Mouse (Mus musculus) heart, embryonic 10.5 days (tissue): ENCODE data around the gene Ifna11. TPM values are rescaled to one million over a fixed set of nuclear protein-coding genes. Genes with fewer than 3 reads are reported as not detected.
"Not testable (repeated sequence)": the region's sequence is repeated elsewhere in the genome, so short reads cannot be mapped to it uniquely, and the experiment has no call there.

Experiments used
- DNase-seq: peaks from one replicate; pipeline ENCODE4 v3.0.0-alpha.2; 2017; ENCODE audit warnings: low spot score
- H3K27ac ChIP-seq: fragments of 300-500 bp; sonication (generic); 2 replicates; pipeline ENCODE4 v1.5.1; 2016; ENCODE audit warnings: mild to moderate bottlenecking
- H3K27me3 ChIP-seq: fragments of 300-500 bp; sonication (generic); 2 replicates; pipeline ENCODE4 v1.6.1; 2016; ENCODE audit warnings: mild to moderate bottlenecking; ENCODE audit not compliant: poor library complexity, insufficient read depth, severe bottlenecking
- H3K36me3 ChIP-seq: fragments of 300-500 bp; sonication (generic); 2 replicates; pipeline ENCODE4 v1.6.1; 2016; ENCODE audit warnings: mild to moderate bottlenecking, moderate library complexity
- H3K4me1 ChIP-seq: fragments of 300-500 bp; sonication (generic); 2 replicates; pipeline ENCODE4 v1.6.1; 2016; ENCODE audit warnings: mild to moderate bottlenecking
- H3K4me3 ChIP-seq: fragments of 300-500 bp; sonication (generic); 2 replicates; pipeline ENCODE4 v1.5.1; 2016; ENCODE audit warnings: mild to moderate bottlenecking, moderate library complexity
- H3K9me3 ChIP-seq: fragments of 300-500 bp; sonication (generic); 2 replicates; pipeline ENCODE4 v1.6.1; 2016; ENCODE audit warnings: mild to moderate bottlenecking, moderate library complexity
- WGBS: fragments of 180-500 bp; shearing (Covaris S2); methylation state at CpG from one replicate; pipeline ENCODE4 v1.1.7; 2016; 5-methylcytosine and 5-hydroxymethylcytosine counted together
- polyA plus RNA-seq: library from polyadenylated mRNA; unstranded; fragments of >200 nt; fragmentation: Nextera tagmentation; extraction: Ambion mirVana; gene quantifications from 2 replicates; pipeline ENCODE4 v1.2.1, GENCODE M21; 2016

Ifna11 gene
- not detected in 2 replicates for polyA plus RNA-seq

DNA sequence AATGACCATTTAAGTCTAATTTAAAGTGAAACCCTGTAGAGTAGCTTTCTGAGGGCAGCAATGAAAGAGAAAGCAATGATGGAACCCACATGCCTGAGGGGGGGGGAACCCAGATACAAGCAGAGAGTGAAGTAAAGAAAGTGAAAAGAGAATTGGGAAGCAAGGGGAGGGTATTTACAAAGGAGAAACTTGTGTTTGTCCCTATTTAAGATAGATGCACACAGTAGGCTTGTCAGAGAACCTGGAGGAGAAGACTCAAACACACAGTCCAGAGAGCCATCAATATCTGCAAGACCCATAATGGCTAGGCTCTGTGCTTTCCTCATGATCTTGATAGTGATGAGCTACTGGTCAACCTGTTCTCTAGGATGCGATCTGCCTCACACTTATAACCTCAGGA is at the start of gene Ifna11:
Gene Ifna11 (plus strand): TSS at position 301 of the 400 bp plus-strand sequence.
- H3K36me3 ChIP-seq: no peaks in the 10 kb centered on the region
- no peaks in the 10 kb centered on the region for H3K4me1 ChIP-seq
- H3K27ac ChIP-seq: no peak within 1 kb of the TSS
- no peak for DNase-seq
- no peaks in the 10 kb centered on the region for H3K27me3 ChIP-seq
- H3K9me3 ChIP-seq: no peaks in the 10 kb centered on the region
- no peak within 1 kb of the TSS for H3K4me3 ChIP-seq
- WGBS: 64% methylated on average over 1 of the region's 1 CpGs

DNA sequence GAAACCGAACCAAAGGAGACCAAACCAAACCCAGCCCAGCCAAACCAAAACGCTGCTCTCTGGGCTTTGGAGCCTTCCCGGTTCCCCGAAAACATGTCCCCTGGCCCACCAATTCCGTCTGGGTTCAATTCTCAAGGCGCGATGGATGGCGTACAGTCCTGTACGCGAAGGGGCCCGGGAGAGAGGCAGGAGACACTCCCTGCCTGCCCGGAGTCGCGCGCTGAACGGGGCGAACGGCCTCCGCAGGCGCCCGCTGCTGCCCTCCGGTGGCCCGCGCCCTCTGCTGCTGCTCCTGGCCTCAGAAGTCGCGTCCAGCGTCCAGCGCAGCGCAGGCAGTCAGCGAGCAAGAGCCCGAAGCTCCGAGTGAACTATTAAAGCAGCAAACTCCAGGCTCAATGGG is 46.2 kb upstream of the Ifna11 start, which contains the start of gene Gm13290:
Gene Gm13290 (plus strand): TSS at position 301 of the 400 bp plus-strand sequence.
- WGBS: no CpG with 5 or more reads among the region's 32 CpGs
- H3K4me3 ChIP-seq, H3K4me1 ChIP-seq, H3K36me3 ChIP-seq, DNase-seq, H3K9me3 ChIP-seq, H3K27ac ChIP-seq, H3K27me3 ChIP-seq: not testable (repeated sequence)

DNA sequence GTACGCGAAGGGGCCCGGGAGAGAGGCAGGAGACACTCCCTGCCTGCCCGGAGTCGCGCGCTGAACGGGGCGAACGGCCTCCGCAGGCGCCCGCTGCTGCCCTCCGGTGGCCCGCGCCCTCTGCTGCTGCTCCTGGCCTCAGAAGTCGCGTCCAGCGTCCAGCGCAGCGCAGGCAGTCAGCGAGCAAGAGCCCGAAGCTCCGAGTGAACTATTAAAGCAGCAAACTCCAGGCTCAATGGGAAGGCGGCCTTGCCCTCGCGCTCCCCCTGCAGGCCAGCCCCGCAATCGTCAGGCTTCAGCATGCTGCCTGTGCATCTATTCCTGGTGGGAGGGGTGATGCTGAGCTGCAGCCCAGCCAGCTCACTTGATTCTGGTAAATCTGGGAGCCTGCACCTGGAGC is 43.1 kb upstream of the Ifna11 start, which contains the start of gene Gm13289:
Gene Gm13289 (plus strand): TSS at position 301 of the 400 bp plus-strand sequence.
- not testable (repeated sequence) for H3K9me3 ChIP-seq, H3K27ac ChIP-seq, H3K27me3 ChIP-seq, H3K4me1 ChIP-seq, H3K36me3 ChIP-seq, H3K4me3 ChIP-seq, DNase-seq
- no CpG with 5 or more reads among the region's 29 CpGs for WGBS

DNA sequence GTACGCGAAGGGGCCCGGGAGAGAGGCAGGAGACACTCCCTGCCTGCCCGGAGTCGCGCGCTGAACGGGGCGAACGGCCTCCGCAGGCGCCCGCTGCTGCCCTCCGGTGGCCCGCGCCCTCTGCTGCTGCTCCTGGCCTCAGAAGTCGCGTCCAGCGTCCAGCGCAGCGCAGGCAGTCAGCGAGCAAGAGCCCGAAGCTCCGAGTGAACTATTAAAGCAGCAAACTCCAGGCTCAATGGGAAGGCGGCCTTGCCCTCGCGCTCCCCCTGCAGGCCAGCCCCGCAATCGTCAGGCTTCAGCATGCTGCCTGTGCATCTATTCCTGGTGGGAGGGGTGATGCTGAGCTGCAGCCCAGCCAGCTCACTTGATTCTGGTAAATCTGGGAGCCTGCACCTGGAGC is 40.2 kb upstream of the Ifna11 start, which contains the start of gene Gm13272:
Gene Gm13272 (plus strand): TSS at position 301 of the 400 bp plus-strand sequence.
- not testable (repeated sequence) for H3K27ac ChIP-seq, H3K4me3 ChIP-seq, H3K9me3 ChIP-seq, H3K36me3 ChIP-seq, H3K27me3 ChIP-seq, H3K4me1 ChIP-seq, DNase-seq
- no CpG with 5 or more reads among the region's 29 CpGs for WGBS

DNA sequence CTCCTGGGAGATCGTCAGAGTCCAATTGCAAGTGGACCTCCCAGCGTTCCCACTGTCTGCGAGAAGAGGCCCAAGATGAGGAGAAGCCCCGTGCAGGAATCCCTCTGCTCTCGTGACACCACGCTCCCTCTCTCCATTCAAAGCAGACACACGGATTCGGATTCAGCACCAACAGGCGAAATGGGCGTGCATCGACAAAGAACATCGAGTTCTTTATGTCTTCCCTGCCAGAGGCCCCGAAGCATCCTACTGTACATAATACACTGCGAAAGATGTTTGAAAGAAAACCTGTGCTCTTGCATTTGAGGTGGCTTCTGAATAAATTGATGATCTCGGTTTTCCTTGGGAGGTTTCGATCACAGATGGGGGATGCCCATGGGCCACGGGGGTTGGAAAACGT is 39.4 kb upstream of the Ifna11 start:
- H3K27me3 ChIP-seq, DNase-seq, H3K4me3 ChIP-seq, H3K27ac ChIP-seq, H3K36me3 ChIP-seq, H3K9me3 ChIP-seq, H3K4me1 ChIP-seq: not testable (repeated sequence)
- WGBS: 39% methylated on average over 16 of the region's 18 CpGs

DNA sequence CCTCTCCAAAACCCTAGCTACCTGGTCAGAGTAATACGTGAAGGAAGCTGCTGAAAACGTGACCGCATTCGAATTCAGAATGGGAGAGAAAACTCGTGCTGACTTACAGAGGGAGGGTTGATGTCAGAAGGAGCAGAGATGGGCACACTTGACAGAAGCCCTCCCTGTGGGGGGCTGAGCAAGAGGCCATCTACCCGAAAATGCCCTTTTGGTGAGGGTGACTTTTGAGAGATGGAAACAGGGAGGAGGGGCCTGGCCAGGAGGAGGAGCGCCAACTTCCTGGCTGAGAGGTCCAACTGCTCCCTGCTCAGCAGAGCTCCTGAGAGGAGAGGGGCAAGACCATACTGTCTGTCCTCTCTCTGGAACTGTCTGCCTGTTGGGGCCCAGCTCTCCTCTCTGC is 37.9 kb upstream of the Ifna11 start, which contains the start of gene Ifnz:
Gene Ifnz (plus strand): TSS at position 301 of the 400 bp plus-strand sequence.
- not testable (repeated sequence) for H3K27me3 ChIP-seq, H3K4me1 ChIP-seq, DNase-seq, H3K4me3 ChIP-seq, H3K27ac ChIP-seq, H3K36me3 ChIP-seq, H3K9me3 ChIP-seq
- WGBS: 19% methylated on average over 4 of the region's 7 CpGs

DNA sequence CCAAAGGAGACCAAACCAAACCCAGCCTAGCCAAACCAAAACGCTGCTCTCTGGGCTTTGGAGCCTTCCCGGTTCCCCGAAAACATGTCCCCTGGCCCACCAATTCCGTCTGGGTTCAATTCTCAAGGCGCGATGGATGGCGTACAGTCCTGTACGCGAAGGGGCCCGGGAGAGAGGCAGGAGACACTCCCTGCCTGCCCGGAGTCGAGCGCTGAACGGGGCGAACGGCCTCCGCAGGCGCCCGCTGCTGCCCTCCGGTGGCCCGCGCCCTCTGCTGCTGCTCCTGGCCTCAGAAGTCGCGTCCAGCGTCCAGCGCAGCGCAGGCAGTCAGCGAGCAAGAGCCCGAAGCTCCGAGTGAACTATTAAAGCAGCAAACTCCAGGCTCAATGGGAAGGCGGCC is 37.4 kb upstream of the Ifna11 start:
- not testable (repeated sequence) for H3K36me3 ChIP-seq, H3K27me3 ChIP-seq, DNase-seq, H3K9me3 ChIP-seq, H3K4me1 ChIP-seq, H3K27ac ChIP-seq, H3K4me3 ChIP-seq
- WGBS: 2% methylated on average over 17 of the region's 31 CpGs

DNA sequence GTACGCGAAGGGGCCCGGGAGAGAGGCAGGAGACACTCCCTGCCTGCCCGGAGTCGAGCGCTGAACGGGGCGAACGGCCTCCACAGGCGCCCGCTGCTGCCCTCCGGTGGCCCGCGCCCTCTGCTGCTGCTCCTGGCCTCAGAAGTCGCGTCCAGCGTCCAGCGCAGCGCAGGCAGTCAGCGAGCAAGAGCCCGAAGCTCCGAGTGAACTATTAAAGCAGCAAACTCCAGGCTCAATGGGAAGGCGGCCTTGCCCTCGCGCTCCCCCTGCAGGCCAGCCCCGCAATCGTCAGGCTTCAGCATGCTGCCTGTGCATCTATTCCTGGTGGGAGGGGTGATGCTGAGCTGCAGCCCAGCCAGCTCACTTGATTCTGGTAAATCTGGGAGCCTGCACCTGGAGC is 34.4 kb upstream of the Ifna11 start, which contains the start of gene Gm13276:
Gene Gm13276 (plus strand): TSS at position 301 of the 400 bp plus-strand sequence.
- not testable (repeated sequence) for H3K4me1 ChIP-seq, H3K36me3 ChIP-seq, H3K4me3 ChIP-seq, DNase-seq, H3K9me3 ChIP-seq, H3K27ac ChIP-seq, H3K27me3 ChIP-seq
- no CpG with 5 or more reads among the region's 27 CpGs for WGBS

DNA sequence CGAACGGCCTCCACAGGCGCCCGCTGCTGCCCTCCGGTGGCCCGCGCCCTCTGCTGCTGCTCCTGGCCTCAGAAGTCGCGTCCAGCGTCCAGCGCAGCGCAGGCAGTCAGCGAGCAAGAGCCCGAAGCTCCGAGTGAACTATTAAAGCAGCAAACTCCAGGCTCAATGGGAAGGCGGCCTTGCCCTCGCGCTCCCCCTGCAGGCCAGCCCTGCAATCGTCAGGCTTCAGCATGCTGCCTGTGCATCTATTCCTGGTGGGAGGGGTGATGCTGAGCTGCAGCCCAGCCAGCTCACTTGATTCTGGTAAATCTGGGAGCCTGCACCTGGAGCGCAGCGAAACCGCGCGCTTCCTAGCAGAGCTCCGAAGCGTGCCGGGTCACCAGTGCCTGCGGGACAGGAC is 31.4 kb upstream of the Ifna11 start, which contains the start of gene Gm13277:
Gene Gm13277 (plus strand): TSS at position 231 of the 400 bp plus-strand sequence.
- H3K27me3 ChIP-seq, H3K27ac ChIP-seq, H3K4me3 ChIP-seq: not testable (repeated sequence)

DNA sequence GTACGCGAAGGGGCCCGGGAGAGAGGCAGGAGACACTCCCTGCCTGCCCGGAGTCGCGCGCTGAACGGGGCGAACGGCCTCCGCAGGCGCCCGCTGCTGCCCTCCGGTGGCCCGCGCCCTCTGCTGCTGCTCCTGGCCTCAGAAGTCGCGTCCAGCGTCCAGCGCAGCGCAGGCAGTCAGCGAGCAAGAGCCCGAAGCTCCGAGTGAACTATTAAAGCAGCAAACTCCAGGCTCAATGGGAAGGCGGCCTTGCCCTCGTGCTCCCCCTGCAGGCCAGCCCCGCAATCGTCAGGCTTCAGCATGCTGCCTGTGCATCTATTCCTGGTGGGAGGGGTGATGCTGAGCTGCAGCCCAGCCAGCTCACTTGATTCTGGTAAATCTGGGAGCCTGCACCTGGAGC is 28.5 kb upstream of the Ifna11 start, which contains the start of gene Gm13278:
Gene Gm13278 (plus strand): TSS at position 301 of the 400 bp plus-strand sequence.
- not testable (repeated sequence) for H3K36me3 ChIP-seq, H3K27ac ChIP-seq, H3K9me3 ChIP-seq, H3K27me3 ChIP-seq, H3K4me3 ChIP-seq, H3K4me1 ChIP-seq, DNase-seq
- WGBS: no CpG with 5 or more reads among the region's 28 CpGs

More for the DNA sequence above, 31.4 kb upstream of the Ifna11 start, which contains the start of gene Gm13277:
- H3K4me1 ChIP-seq, DNase-seq, H3K36me3 ChIP-seq, H3K9me3 ChIP-seq: not testable (repeated sequence)
- 0% methylated on average over 3 of the region's 28 CpGs for WGBS

DNA sequence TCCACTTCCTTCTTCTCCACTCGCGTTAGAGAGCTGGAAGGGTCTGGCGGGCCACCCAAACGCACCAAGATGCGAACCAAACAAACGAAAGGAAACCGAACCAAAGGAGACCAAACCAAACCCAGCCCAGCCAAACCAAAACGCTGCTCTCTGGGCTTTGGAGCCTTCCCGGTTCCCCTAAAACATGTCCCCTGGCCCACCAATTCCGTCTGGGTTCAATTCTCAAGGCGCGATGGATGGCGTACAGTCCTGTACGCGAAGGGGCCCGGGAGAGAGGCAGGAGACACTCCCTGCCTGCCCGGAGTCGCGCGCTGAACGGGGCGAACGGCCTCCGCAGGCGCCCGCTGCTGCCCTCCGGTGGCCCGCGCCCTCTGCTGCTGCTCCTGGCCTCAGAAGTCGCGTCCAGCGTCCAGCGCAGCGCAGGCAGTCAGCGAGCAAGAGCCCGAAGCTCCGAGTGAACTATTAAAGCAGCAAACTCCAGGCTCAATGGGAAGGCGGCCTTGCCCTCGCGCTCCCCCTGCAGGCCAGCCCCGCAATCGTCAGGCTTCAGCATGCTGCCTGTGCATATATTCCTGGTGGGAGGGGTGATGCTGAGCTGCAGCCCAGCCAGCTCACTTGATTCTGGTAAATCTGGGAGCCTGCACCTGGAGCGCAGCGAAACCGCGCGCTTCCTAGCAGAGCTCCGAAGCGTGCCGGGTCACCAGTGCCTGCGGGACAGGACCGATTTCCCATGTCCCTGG is 25.7 kb upstream of the Ifna11 start, which contains the start of gene Gm13275:
Gene Gm13275 (plus strand): TSS at position 552 of the 740 bp plus-strand sequence.
- not testable (repeated sequence) for H3K4me1 ChIP-seq, H3K4me3 ChIP-seq, H3K36me3 ChIP-seq, DNase-seq, H3K27ac ChIP-seq, H3K27me3 ChIP-seq, H3K9me3 ChIP-seq
- WGBS: under 1% methylated on average over 19 of the region's 52 CpGs

DNA sequence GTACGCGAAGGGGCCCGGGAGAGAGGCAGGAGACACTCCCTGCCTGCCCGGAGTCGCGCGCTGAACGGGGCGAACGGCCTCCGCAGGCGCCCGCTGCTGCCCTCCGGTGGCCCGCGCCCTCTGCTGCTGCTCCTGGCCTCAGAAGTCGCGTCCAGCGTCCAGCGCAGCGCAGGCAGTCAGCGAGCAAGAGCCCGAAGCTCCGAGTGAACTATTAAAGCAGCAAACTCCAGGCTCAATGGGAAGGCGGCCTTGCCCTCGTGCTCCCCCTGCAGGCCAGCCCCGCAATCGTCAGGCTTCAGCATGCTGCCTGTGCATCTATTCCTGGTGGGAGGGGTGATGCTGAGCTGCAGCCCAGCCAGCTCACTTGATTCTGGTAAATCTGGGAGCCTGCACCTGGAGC is 22.7 kb upstream of the Ifna11 start, which contains the start of gene Gm13279:
Gene Gm13279 (plus strand): TSS at position 301 of the 400 bp plus-strand sequence.
- H3K4me3 ChIP-seq: not testable (repeated sequence)

DNA sequence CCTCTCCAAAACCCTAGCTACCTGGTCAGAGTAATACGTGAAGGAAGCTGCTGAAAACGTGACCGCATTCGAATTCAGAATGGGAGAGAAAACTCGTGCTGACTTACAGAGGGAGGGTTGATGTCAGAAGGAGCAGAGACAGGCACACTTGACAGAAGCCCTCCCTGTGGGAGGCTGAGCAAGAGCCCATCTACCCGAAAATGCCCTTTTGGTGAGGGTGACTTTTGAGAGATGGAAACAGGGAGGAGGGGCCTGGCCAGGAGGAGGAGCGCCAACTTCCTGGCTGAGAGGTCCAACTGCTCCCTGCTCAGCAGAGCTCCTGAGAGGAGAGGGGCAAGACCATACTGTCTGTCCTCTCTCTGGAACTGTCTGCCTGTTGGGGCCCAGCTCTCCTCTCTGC is 20.4 kb upstream of the Ifna11 start, which contains the start of gene Gm13285:
Gene Gm13285 (plus strand): TSS at position 301 of the 400 bp plus-strand sequence.
- WGBS: 16% methylated on average over 6 of the region's 7 CpGs
- not testable (repeated sequence) for H3K9me3 ChIP-seq, H3K27ac ChIP-seq, H3K36me3 ChIP-seq, DNase-seq, H3K4me3 ChIP-seq, H3K4me1 ChIP-seq, H3K27me3 ChIP-seq

More for the DNA sequence above, 22.7 kb upstream of the Ifna11 start, which contains the start of gene Gm13279:
- WGBS: no CpG with 5 or more reads among the region's 28 CpGs
- H3K27me3 ChIP-seq, H3K9me3 ChIP-seq, DNase-seq, H3K36me3 ChIP-seq, H3K27ac ChIP-seq, H3K4me1 ChIP-seq: not testable (repeated sequence)
